Comparison of ENCODE assay signal across 9 mouse cellular contexts in genomic region chr7:128937976-128938730, GRCm38 (mm10).
A peak's percentile ranks its signal among the peaks of the same experiment; 100 is the strongest.
DNase-seq lines count a peak whose midpoint lies in the region; ATAC-seq and TF ChIP-seq lines count a peak whose summit lies in the region.
"Had no signal": no experiment of that assay in that cellular context is flagged by ENCODE, and none has a peak within 500 bp of the region (broad histone marks: within the 10 kb centered on the region; RNA-seq: fewer than 3 reads in every experiment).

No protein-coding gene starts in this region.

- no peaks in the 10 kb centered on the region for H3K36me3 ChIP-seq in kidney, embryonic 16.5 days (ENCODE audit: insufficient read depth, low read length)
- H3K36me3 ChIP-seq in ES-E14 (ENCODE audit: control insufficient read depth, insufficient read depth, low read length, poor library complexity, severe bottlenecking): no peaks in the 10 kb centered on the region
- H3K36me3 ChIP-seq in embryonic facial prominence, embryonic 14.5 days (ENCODE audit: control insufficient read depth, insufficient read depth, low read length): no peaks in the 10 kb centered on the region
- no peaks in the 10 kb centered on the region for H3K36me3 ChIP-seq in forebrain, embryonic 12.5 days (replicated peaks)
- H3K36me3 ChIP-seq: embryonic facial prominence, embryonic 15.5 days; limb, embryonic 13.5 days had no signal

- no peak overlapping the region for H3K27ac ChIP-seq in kidney, embryonic 16.5 days (ENCODE audit: low read length)
- no peak overlapping the region for H3K27ac ChIP-seq in ES-E14 (ENCODE audit: insufficient read depth, low read depth, low read length, poor library complexity, severe bottlenecking)
- H3K27ac ChIP-seq in embryonic facial prominence, embryonic 14.5 days (replicated peaks; ENCODE audit: low read depth, low read length): no peak overlapping the region
- no peak overlapping the region for H3K27ac ChIP-seq in forebrain, embryonic 12.5 days
- H3K27ac ChIP-seq: embryonic facial prominence, embryonic 15.5 days; limb, embryonic 13.5 days had no signal

- no peak overlapping the region for H3K4me3 ChIP-seq in kidney, embryonic 16.5 days (ENCODE audit: low read length)
- H3K4me3 ChIP-seq in ES-E14 (ENCODE audit: insufficient read depth in 1 of 2, low read depth in 1 of 2, low read length in 2 of 2, poor library complexity in 1 of 2, severe bottlenecking in 1 of 2): no peak overlapping the region
- H3K4me3 ChIP-seq in embryonic facial prominence, embryonic 14.5 days (ENCODE audit: low read depth, low read length): no peak overlapping the region
- H3K4me3 ChIP-seq in forebrain, embryonic 12.5 days (replicated peaks): no peak overlapping the region
- H3K4me3 ChIP-seq: embryonic facial prominence, embryonic 15.5 days; limb, embryonic 13.5 days had no signal

- no peak for ATAC-seq in kidney, embryonic 16.5 days (ENCODE audit: low FRiP score, low TSS enrichment)
- no peak for ATAC-seq in embryonic facial prominence, embryonic 14.5 days (ENCODE audit: low read depth)
- no peak for ATAC-seq in forebrain, embryonic 12.5 days (ENCODE audit: low FRiP score)

- in situ Hi-C loops in ES-E14 (cut with MboI; ENCODE audit: low sequenced_read_pairs in 2 of 2, unreplicated experiment in 2 of 2): no loop called here

- H3K27me3 ChIP-seq in kidney, embryonic 16.5 days (ENCODE audit: insufficient read depth, low read length): no peaks in the 10 kb centered on the region
- H3K27me3 ChIP-seq in embryonic facial prominence, embryonic 14.5 days (replicated peaks; ENCODE audit: control insufficient read depth, insufficient read depth, low read length): no peaks in the 10 kb centered on the region
- no peaks in the 10 kb centered on the region for H3K27me3 ChIP-seq in forebrain, embryonic 12.5 days
- H3K27me3 ChIP-seq: embryonic facial prominence, embryonic 15.5 days; limb, embryonic 13.5 days had no signal

- H3K4me1 ChIP-seq in kidney, embryonic 16.5 days (ENCODE audit: insufficient read depth, low read length): no peaks in the 10 kb centered on the region
- peaks cover 2 to 4% of the 10 kb centered on the region in 2 experiments; a peak in 2 of 4 replicates for H3K4me1 ChIP-seq in ES-E14 (ENCODE audit: control insufficient read depth in 2 of 2, insufficient read depth in 2 of 2, low read length in 2 of 2, poor library complexity in 1 of 2)
- H3K4me1 ChIP-seq in embryonic facial prominence, embryonic 14.5 days (ENCODE audit: control insufficient read depth, insufficient read depth, low read length): no peaks in the 10 kb centered on the region
- H3K4me1 ChIP-seq in forebrain, embryonic 12.5 days: no peaks in the 10 kb centered on the region
- H3K4me1 ChIP-seq: embryonic facial prominence, embryonic 15.5 days; limb, embryonic 13.5 days had no signal

- H3K9me3 ChIP-seq in kidney, embryonic 16.5 days (ENCODE audit: low read length): no peaks in the 10 kb centered on the region
- H3K9me3 ChIP-seq in ES-E14 (ENCODE audit: control insufficient read depth, insufficient read depth, low read depth, low read length): no peaks in the 10 kb centered on the region
- no peaks in the 10 kb centered on the region for H3K9me3 ChIP-seq in embryonic facial prominence, embryonic 14.5 days (ENCODE audit: control insufficient read depth, low read length)
- H3K9me3 ChIP-seq in forebrain, embryonic 12.5 days: no peaks in the 10 kb centered on the region
- H3K9me3 ChIP-seq: embryonic facial prominence, embryonic 15.5 days; limb, embryonic 13.5 days had no signal

- peak; percentile 3 for DNase-seq in kidney, adult 9 months
- peak; percentile 2 for DNase-seq in 416B (ENCODE audit: low read depth)
- peak; percentile 46 for DNase-seq in ES-E14 (ENCODE audit: low read depth, low spot score)
- DNase-seq in embryonic facial prominence, embryonic 14.5 days (ENCODE audit: low spot score): peak; percentile 75
- no peak for DNase-seq in T-cell, adult 2 months (ENCODE audit: low spot score)

- no peak overlapping the region for H3K9ac ChIP-seq in kidney, embryonic 16.5 days (replicated peaks; ENCODE audit: low read length)
- no peak overlapping the region for H3K9ac ChIP-seq in ES-E14 (ENCODE audit: insufficient read depth, low read depth, low read length, poor library complexity, severe bottlenecking)
- H3K9ac ChIP-seq in embryonic facial prominence, embryonic 14.5 days (ENCODE audit: low read depth, low read length): no peak overlapping the region
- no peak overlapping the region for H3K9ac ChIP-seq in forebrain, embryonic 12.5 days
- H3K9ac ChIP-seq: embryonic facial prominence, embryonic 15.5 days; limb, embryonic 13.5 days had no signal

- H3K4me2 ChIP-seq in kidney, embryonic 16.5 days (replicated peaks; ENCODE audit: low read depth, low read length): no peak overlapping the region
- no peak overlapping the region for H3K4me2 ChIP-seq in embryonic facial prominence, embryonic 14.5 days (ENCODE audit: low read depth, low read length)
- H3K4me2 ChIP-seq in forebrain, embryonic 12.5 days: no peak overlapping the region
- H3K4me2 ChIP-seq: embryonic facial prominence, embryonic 15.5 days; limb, embryonic 13.5 days had no signal

- 36% methylated on average over 6 of the region's 6 CpGs for WGBS in kidney, embryonic 16.5 days
- WGBS in embryonic facial prominence, embryonic 14.5 days: 46% methylated on average over 6 of the region's 6 CpGs
- 40% methylated on average over 6 of the region's 6 CpGs for WGBS in forebrain, embryonic 12.5 days

TF ChIP-seq in ES-E14, 5 proteins besides CTCF, POLR2A, EP300 and RAD21:
- no peak for TF ChIP-seq HCFC1 (IDR thresholded peaks at IDR 0.05; ENCODE audit: borderline replicate concordance, insufficient read depth, low read length)
- TF ChIP-seq CHD2 (IDR thresholded peaks at IDR 0.05; ENCODE audit: low read depth, low read length): no peak
- no peak for TF ChIP-seq ZNF384 (IDR thresholded peaks at IDR 0.05; ENCODE audit: low read depth, low read length)
- TF ChIP-seq MAFK (IDR thresholded peaks at IDR 0.05; ENCODE audit: insufficient read depth, low read depth, low read length): no peak
- TF ChIP-seq ZC3H11A (IDR thresholded peaks at IDR 0.05; ENCODE audit: borderline replicate concordance, low read depth, low read length): no peak
